ENCODE assay signal across 8 mouse cellular contexts in genomic region chr10:80324120-80325037, GRCm38 (mm10). TPM values are rescaled to one million over a fixed set of nuclear protein-coding genes. Genes with fewer than 3 reads are reported as not detected.
A peak's percentile ranks its signal among the peaks of the same experiment; 100 is the strongest.
DNase-seq lines count a peak whose midpoint lies in the region; ATAC-seq lines count a peak whose summit lies in the region.

No protein-coding gene starts in this region.

- peaks cover 8% of the 10 kb centered on the region for H3K4me1 ChIP-seq in lung, embryonic 16.5 days (replicated peaks; ENCODE audit: control insufficient read depth, insufficient read depth, low read length)
- peaks cover 14% of the 10 kb centered on the region for H3K4me1 ChIP-seq in limb, embryonic 11.5 days (ENCODE audit: control insufficient read depth, insufficient read depth, low read length)
- H3K4me1 ChIP-seq in stomach, embryonic 14.5 days (ENCODE audit: control insufficient read depth, insufficient read depth, low read length), result peaks cover 8% of the 10 kb centered on the region; the same call in 1 of the 2 replicates

- no peaks in the 10 kb centered on the region for H3K9me3 ChIP-seq in lung, embryonic 16.5 days (ENCODE audit: control insufficient read depth, low read length)
- no peaks in the 10 kb centered on the region for H3K9me3 ChIP-seq in limb, embryonic 11.5 days (ENCODE audit: control insufficient read depth, low read length)
- no peaks in the 10 kb centered on the region for H3K9me3 ChIP-seq in stomach, embryonic 14.5 days (ENCODE audit: control insufficient read depth, low read depth, low read length)

- no peaks in the 10 kb centered on the region for H3K27me3 ChIP-seq in lung, embryonic 16.5 days (ENCODE audit: control insufficient read depth, insufficient read depth, low read depth, low read length)
- no peaks in the 10 kb centered on the region; the same call in 1 of the 2 replicates for H3K27me3 ChIP-seq in limb, embryonic 11.5 days (ENCODE audit: control insufficient read depth, insufficient read depth, low read length)
- H3K27me3 ChIP-seq in stomach, embryonic 14.5 days (ENCODE audit: control insufficient read depth, insufficient read depth, low read length), result no peaks in the 10 kb centered on the region

- H3K9ac ChIP-seq in lung, embryonic 16.5 days (ENCODE audit: low read length), result no peak overlapping the region
- no peak overlapping the region for H3K9ac ChIP-seq in limb, embryonic 11.5 days (ENCODE audit: low read length)
- H3K9ac ChIP-seq in stomach, embryonic 14.5 days (replicated peaks; ENCODE audit: low read depth, low read length), result no peak overlapping the region

- H3K27ac ChIP-seq in lung, embryonic 16.5 days (ENCODE audit: low read length), result no peak overlapping the region
- no peak overlapping the region for H3K27ac ChIP-seq in limb, embryonic 11.5 days (replicated peaks; ENCODE audit: low read depth, low read length)
- H3K27ac ChIP-seq in stomach, embryonic 14.5 days (ENCODE audit: low read length), result no peak overlapping the region

- ATAC-seq in lung, embryonic 16.5 days (ENCODE audit: low read depth), result no peak
- ATAC-seq in limb, embryonic 11.5 days (ENCODE audit: insufficient number of reproducible peaks, low FRiP score, low TSS enrichment, low read depth), result no peak
- no peak for ATAC-seq in stomach, embryonic 14.5 days (ENCODE audit: insufficient number of reproducible peaks, insufficient read depth, low FRiP score, low read depth)

- DNase-seq in adrenal gland, postnatal 14 days, result peak; percentile 25
- DNase-seq in adrenal gland, postnatal 36 days, result no peak
- DNase-seq in lung, postnatal 25 days (ENCODE audit: low spot score), result no peak
- DNase-seq in limb, embryonic 11.5 days (ENCODE audit: low spot score), result no peak
- no peak for DNase-seq in embryo, embryonic 11 days
- no peak for DNase-seq in right cerebral cortex, postnatal 14 days

- peak overlapping the region; percentile 62; the same call in 1 of the 2 replicates for H3K4me3 ChIP-seq in lung, embryonic 16.5 days (ENCODE audit: low read length)
- peak overlapping the region; percentile 51 for H3K4me3 ChIP-seq in limb, embryonic 11.5 days (ENCODE audit: low read depth, low read length)
- no peak overlapping the region for H3K4me3 ChIP-seq in stomach, embryonic 14.5 days (ENCODE audit: low read depth, low read length)

- WGBS in lung, embryonic 16.5 days, result 76% methylated on average over 17 of the region's 17 CpGs
- 76% methylated on average over 17 of the region's 17 CpGs for WGBS in limb, embryonic 11.5 days
- 86% methylated on average over 17 of the region's 17 CpGs for WGBS in stomach, embryonic 14.5 days

- H3K4me2 ChIP-seq in lung, embryonic 16.5 days (ENCODE audit: low read depth, low read length), result peak overlapping the region; percentile 95
- peak overlapping the region; percentile 89 for H3K4me2 ChIP-seq in limb, embryonic 11.5 days (ENCODE audit: low read depth, severe bottlenecking)
- peak overlapping the region; percentile 97 for H3K4me2 ChIP-seq in stomach, embryonic 14.5 days (replicated peaks; ENCODE audit: low read depth, low read length)

- no peaks in the 10 kb centered on the region for H3K36me3 ChIP-seq in lung, embryonic 16.5 days (ENCODE audit: control insufficient read depth, insufficient read depth, low read length)
- H3K36me3 ChIP-seq in limb, embryonic 11.5 days (ENCODE audit: control insufficient read depth, insufficient read depth, low read length), result no peaks in the 10 kb centered on the region
- H3K36me3 ChIP-seq in stomach, embryonic 14.5 days (ENCODE audit: control insufficient read depth, insufficient read depth, low read length), result no peaks in the 10 kb centered on the region

RNA-seq across cellular contexts. Expression of gene 2310011J03Rik, which starts 4.0 kb away (rescaled TPM):
- total RNA-seq in adrenal gland, postnatal 14 days (2021), result 26.9 and 27.9 TPM in 2 replicates
- total RNA-seq in adrenal gland, postnatal 36 days (2021), result 10 to 100 TPM; 24.6 to 32.0 TPM
- 49.2 and 51.8 TPM in 2 replicates for polyA plus RNA-seq in lung, embryonic 16.5 days (2015; fragmentation: Nextera tagmentation; extraction: Ambion mirVana)
- polyA plus RNA-seq in limb, embryonic 11.5 days (2014; fragmentation: Nextera tagmentation; extraction: Ambion mirVana), result 38.1 and 45.0 TPM in 2 replicates
- 39.6 and 43.0 TPM in 2 replicates for polyA plus RNA-seq in stomach, embryonic 14.5 days (2014; fragmentation: Nextera tagmentation; extraction: Ambion mirVana)

RNA-seq across cellular contexts. Expression of gene Pcsk4, which starts 4.9 kb away (rescaled TPM):
- 3.9 and 4.7 TPM in 2 replicates for total RNA-seq in adrenal gland, postnatal 14 days (2021)
- 1 to 10 TPM; 2.2 to 3.3 TPM for total RNA-seq in adrenal gland, postnatal 36 days (2021)
- polyA plus RNA-seq in lung, embryonic 16.5 days (2015; fragmentation: Nextera tagmentation; extraction: Ambion mirVana), result 4.2 and 4.3 TPM in 2 replicates
- polyA plus RNA-seq in limb, embryonic 11.5 days (2014; fragmentation: Nextera tagmentation; extraction: Ambion mirVana), result 4.4 and 5.3 TPM in 2 replicates
- polyA plus RNA-seq in stomach, embryonic 14.5 days (2014; fragmentation: Nextera tagmentation; extraction: Ambion mirVana), result 4.5 and 5.6 TPM in 2 replicates

RNA-seq across cellular contexts. Expression of gene Reep6, which starts 5.4 kb away (rescaled TPM):
- 16.0 and 45.2 TPM in 2 replicates for total RNA-seq in adrenal gland, postnatal 14 days (2021)
- 10 to 100 TPM; 11.0 to 13.7 TPM for total RNA-seq in adrenal gland, postnatal 36 days (2021)
- polyA plus RNA-seq in lung, embryonic 16.5 days (2015; fragmentation: Nextera tagmentation; extraction: Ambion mirVana), result 15.6 and 17.0 TPM in 2 replicates
- polyA plus RNA-seq in limb, embryonic 11.5 days (2014; fragmentation: Nextera tagmentation; extraction: Ambion mirVana), result 5.2 and 7.2 TPM in 2 replicates
- polyA plus RNA-seq in stomach, embryonic 14.5 days (2014; fragmentation: Nextera tagmentation; extraction: Ambion mirVana), result 18.0 and 18.5 TPM in 2 replicates

RNA-seq across cellular contexts. Expression of gene Adamtsl5, which starts 23.8 kb away (rescaled TPM):
- 8.4 and 10.9 TPM in 2 replicates for total RNA-seq in adrenal gland, postnatal 14 days (2021)
- total RNA-seq in adrenal gland, postnatal 36 days (2021), result 1 to 10 TPM; 7.3 to 7.7 TPM
- polyA plus RNA-seq in lung, embryonic 16.5 days (2015; fragmentation: Nextera tagmentation; extraction: Ambion mirVana), result 4.1 and 8.3 TPM in 2 replicates
- 0.28 and 0.41 TPM in 2 replicates for polyA plus RNA-seq in limb, embryonic 11.5 days (2014; fragmentation: Nextera tagmentation; extraction: Ambion mirVana)
- 13.6 and 13.8 TPM in 2 replicates for polyA plus RNA-seq in stomach, embryonic 14.5 days (2014; fragmentation: Nextera tagmentation; extraction: Ambion mirVana)

RNA-seq across cellular contexts. Expression of gene Apc2, which starts 28.6 kb away (rescaled TPM):
- 1.5 and 4.4 TPM in 2 replicates for total RNA-seq in adrenal gland, postnatal 14 days (2021)
- total RNA-seq in adrenal gland, postnatal 36 days (2021), result 1 to 10 TPM in 1 of 2 experiments, under 1 TPM in 1; 0.70 to 1.5 TPM
- polyA plus RNA-seq in lung, embryonic 16.5 days (2015; fragmentation: Nextera tagmentation; extraction: Ambion mirVana), result 0.67 and 0.88 TPM in 2 replicates
- polyA plus RNA-seq in limb, embryonic 11.5 days (2014; fragmentation: Nextera tagmentation; extraction: Ambion mirVana), result 4.5 and 5.0 TPM in 2 replicates
- polyA plus RNA-seq in stomach, embryonic 14.5 days (2014; fragmentation: Nextera tagmentation; extraction: Ambion mirVana), result 8.1 and 8.7 TPM in 2 replicates
